Mouse (Mus musculus) thymus, postnatal 4 days (tissue): ENCODE results near the gene Hoxd11.

Source experiments
- DNase-seq: peaks from one replicate; pipeline ENCODE4 v3.0.0; 2021

Gene Hoxd11

GRCm38 (mm10) chr2:74732513-74733316, 53.4 kb downstream of the Hoxd11 start:
- no peak for DNase-seq

- DNase-seq = no peak
Measured at GRCm38 (mm10) chr2:74733317-74733661, 53.9 kb downstream of the Hoxd11 start.

- no peak for DNase-seq
Measured at GRCm38 (mm10) chr2:74733765-74734164, 54.4 kb downstream of the Hoxd11 start.

GRCm38 (mm10) chr2:74734451-74734850, 55.1 kb downstream of the Hoxd11 start:
- no peak for DNase-seq

- no peak for DNase-seq
Measured at GRCm38 (mm10) chr2:74734996-74735811, 55.8 kb downstream of the Hoxd11 start.

- no peak for DNase-seq
Measured at GRCm38 (mm10) chr2:74735851-74736687, 56.7 kb downstream of the Hoxd11 start.
